Mouse (Mus musculus): ENCODE measurements at regions not wholly inside any gene's neighbourhood (a gene's known extent, or its start where the extent isn't known, plus 50 kb on each side); places are given as distances from the start of the nearest gene placed in this dataset.

DNA sequence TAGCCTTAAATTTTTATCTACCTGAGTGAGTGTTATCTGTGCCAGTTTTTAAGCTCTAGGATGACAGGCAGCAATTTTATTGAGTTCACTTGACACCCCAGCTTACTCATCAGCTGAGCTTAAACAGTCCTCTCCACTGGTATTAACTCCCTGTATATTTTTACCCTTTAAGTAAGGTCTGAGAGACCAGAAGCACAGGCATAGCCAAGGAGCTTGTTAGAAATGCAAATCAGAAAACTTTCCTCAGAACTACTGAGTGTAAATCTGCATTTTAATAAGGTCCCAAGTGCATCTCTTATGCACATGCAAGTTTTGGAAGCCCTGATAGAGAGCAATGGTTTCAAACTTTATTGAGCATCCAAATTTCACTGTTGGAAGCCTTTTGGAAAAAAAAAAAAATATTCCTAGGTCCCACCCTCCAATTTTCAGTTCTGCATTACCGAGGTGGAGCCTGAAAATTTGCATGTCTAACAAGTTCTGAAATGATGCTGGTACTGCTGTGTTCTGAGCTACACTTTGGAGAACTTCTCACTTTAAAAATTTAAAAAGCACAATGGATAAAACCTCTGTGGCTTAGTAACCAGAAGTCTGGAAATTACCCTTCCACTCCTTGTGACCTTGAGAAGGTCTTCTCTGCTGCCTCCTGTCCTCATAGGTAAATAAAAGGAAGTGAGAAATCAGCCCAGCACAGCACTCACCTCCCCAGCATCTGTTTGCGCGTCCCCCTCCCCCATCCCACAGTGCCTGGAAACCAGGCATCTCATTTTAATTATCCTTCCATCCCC, 226.0 kb downstream of the Cd47 start:
- no peak for TF ChIP-seq CTCF (IDR thresholded peaks at IDR 0.05; ENCODE audit: low read depth, low read length)
- no peak for TF ChIP-seq POLR2A (IDR thresholded peaks at IDR 0.05; ENCODE audit: insufficient read depth, low read length)

All from ES-Bruce4 (cell line).